Mouse (Mus musculus) G1E (cell line): Measurements from ENCODE around the gene Tmod1.

ENCODE experiments used
- CTCF ChIP-seq: IDR thresholded peaks from 2 replicates; pipeline ENCODE4 v1.5.1; 2012; ENCODE audit warnings: low read depth, low read length, inconsistent platforms, mixed read lengths
- GATA1 ChIP-seq: IDR thresholded peaks from 2 replicates; pipeline ENCODE4 v1.6.1; 2012; ENCODE audit warnings: borderline replicate concordance, low read length, inconsistent platforms, mixed read lengths
- GATA2 ChIP-seq: IDR thresholded peaks from 2 replicates; pipeline ENCODE4 v1.6.1; 2012; ENCODE audit warnings: low read depth, low read length, inconsistent platforms, borderline replicate concordance
- TAL1 ChIP-seq: conservative IDR thresholded peaks from 2 replicates; pipeline ENCODE4 v1.6.1; 2012; ENCODE audit warnings: low read depth, low read length, inconsistent platforms, mixed read lengths

GRCm38 (mm10) chr4:46087427-46087771 is 48.7 kb downstream of the Tmod1 start:
- TF ChIP-seq CTCF (no peak), TAL1 (no peak), GATA1 (no peak), GATA2 (no peak)
